Mouse (Mus musculus) Muller cell, postnatal 12 days (primary cell): Measurements from ENCODE around the gene Thap8.

Experiments used
- DNase-seq: peaks from one replicate; pipeline ENCODE4 v3.0.0-alpha.2; 2015; ENCODE audit errors: inconsistent ontology term

Thap8 gene

GRCm38 (mm10) chr7:30315559-30316529 lies 36.0 kb downstream of the Thap8 start:
- no peak for DNase-seq

GRCm38 (mm10) chr7:30318142-30318541 lies 38.2 kb downstream of the Thap8 start:
- DNase-seq = no peak

GRCm38 (mm10) chr7:30320946-30321345 lies 41.1 kb downstream of the Thap8 start:
- no peak for DNase-seq

DNA sequence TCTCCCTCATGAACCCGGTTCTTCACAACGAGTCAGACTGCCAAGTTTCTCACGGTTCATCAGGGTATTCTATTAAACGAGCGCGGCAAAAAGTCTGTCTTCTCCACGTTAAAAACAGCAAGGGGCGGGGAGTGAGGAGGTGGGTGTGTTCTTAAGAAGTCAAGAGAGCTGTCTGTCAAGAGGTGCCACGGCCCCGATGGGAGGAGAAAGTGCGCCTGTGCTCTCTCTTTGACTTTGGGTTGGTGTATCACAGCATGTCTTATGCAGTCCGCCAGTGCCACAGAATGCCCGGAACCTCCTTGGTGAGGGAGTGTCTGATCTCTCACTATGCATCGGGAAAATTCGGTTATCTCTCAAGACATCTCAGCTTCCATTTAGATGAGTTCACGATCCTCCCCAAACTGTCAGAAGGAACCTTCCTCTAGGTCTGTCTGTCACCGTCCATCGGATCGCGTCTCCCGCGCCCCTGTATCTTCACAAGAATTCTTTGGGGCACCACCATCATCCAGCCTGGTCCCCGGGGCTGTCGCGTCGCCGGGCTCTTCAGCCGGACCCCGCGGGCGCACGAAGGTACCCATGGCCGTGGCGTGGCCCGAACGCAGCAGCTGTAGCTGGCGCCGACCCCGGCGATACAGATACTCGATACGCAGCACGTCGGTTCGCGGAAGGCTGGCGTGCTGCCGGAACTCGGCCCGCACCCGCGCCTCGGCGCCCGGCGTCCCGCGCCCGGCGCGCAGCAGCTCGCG lies 41.8 kb downstream of the Thap8 start, which contains the start of gene E130208F15Rik:
E130208F15Rik (plus strand) TSS at position 202 of the 746 bp plus-strand sequence.
- peak; percentile 83 for DNase-seq

- DNase-seq = peak; percentile 95
Measured at GRCm38 (mm10) chr7:30322285-30322667, 42.4 kb downstream of the Thap8 start.

DNA sequence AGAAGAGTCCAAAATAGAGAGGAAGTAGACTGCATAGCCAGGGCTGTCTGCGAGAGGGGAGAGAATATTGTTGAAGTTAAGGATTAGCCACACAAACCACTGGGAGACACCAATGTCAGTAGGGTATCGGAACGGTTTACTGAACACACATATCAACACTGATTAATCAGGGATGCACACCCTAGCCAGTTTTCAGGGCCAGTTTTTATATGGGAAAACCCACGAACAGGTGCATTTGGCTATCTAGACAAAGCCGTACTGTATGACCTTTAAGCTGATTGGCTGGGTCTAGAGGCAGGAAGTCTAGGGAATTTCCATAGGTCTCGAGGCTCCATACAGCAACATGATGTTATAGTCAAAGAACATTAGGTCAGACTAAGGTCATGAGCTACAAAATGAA lies 43.0 kb downstream of the Thap8 start:
- DNase-seq = no peak

DNA sequence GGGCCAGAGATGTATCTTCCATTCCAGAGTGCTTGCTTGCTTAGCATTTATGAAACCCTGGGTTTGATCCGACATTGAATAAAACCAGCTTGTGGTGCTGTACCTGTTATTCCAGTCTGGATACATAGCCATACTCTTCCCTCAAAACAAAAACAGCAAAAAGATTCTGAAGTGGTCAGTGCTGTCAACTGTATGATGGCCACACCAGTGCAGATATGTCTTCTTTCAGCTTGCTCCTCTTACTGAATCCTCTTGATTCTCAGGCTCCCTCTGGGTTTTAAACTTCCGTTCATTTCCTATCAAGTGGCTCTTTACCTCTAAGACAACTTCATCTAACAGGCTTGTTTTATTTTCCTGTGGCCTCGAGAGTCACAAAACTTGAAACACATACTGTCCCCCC lies 43.9 kb downstream of the Thap8 start, which contains the start of gene Sdhaf1:
Sdhaf1 (minus strand) TSS at position 101 of the 400 bp plus-strand sequence.
- DNase-seq = no peak

DNA sequence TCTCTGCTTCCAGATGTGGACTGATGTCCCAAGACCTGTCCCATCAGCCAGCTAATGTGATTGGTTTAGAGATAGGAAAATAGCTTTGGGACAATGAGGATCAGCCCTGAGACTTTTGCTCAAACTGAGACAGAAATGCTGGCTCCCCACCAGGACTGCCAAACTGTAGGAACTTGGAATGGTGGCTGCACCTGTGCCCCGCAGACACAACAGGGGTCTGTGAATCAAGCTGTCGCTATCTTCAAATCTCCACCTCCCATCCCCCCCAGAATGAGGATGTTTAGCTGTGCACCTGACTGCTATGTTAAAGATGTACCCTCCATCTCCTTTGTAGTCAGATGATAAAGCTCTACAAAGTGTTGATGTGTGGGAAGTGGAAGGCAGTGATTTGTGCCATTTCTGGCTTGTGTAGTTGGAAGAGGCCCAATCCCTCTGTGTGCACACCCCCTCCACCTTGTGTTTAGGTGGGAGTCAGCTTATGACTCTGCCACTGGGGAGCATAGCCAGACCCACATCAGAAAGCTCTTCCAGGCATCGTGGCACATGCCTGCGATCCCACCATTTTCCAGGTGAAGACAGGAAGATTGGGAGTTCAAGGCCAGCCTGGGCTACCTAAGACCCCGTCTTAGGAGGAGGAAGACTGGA lies 44.5 kb downstream of the Thap8 start:
- no peak for DNase-seq

DNA sequence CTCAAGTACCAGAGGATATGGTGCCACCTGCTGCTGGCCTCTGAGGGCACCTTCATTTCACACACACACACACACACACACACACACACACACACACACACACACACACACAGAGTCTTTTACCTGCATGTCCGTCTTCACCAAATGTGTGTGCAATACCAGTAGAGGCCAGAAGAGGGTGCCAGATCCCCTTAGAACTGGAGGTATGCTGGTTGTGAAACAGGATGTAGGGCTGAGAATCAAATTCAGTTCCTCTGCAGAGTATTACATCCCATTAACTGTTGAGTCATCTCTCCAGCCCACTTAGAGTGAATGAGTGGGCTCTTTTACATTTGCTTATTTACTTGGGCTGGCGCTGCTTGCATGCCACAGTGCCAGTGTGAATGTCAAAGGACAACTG lies 45.5 kb downstream of the Thap8 start:
- DNase-seq = no peak

GRCm38 (mm10) chr7:30326427-30326826 lies 46.5 kb downstream of the Thap8 start:
- DNase-seq = no peak

DNA sequence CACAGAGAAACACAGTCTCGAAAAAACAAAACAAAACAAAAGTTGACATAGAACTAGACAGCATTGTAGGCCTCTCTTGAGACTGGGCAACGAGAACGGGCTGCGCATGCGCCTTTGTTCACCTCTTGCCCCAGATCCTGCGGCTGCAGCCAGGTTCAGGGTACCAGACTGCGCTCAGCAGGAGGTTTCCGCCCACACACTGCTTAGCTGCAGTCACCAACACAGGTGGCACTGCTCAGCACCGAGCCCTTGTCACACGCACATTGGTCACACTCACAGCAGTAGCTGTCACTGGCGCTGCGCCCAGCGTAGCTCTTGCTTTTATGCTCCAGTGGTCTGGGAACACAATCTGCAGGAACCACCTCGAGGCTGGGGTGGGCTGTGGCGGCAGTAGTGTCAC lies 47.2 kb downstream of the Thap8 start:
- DNase-seq = peak; percentile 53

DNA sequence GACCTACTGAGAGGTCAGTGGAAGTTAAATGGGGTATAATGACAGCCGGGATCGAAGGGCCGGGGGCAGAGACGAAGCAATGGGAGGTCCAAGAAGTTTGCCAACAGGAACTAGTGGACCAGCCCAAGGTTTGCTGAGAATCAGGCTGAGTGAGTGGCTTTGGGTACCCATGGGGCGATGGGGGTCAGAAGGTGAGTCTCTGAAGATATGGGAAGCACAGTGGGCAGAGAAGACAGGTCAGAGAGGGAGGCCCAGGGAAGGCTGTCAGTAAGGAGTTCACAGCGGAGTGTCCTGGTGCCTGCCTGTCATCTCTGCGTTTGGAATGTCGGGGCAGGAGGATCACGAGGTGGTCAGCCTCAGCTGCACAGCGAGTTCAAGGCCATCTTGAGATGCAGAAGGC lies 48.5 kb downstream of the Thap8 start:
- no peak for DNase-seq

GRCm38 (mm10) chr7:30331887-30332286 lies 52.0 kb downstream of the Thap8 start:
- peak; percentile 74 for DNase-seq

DNA sequence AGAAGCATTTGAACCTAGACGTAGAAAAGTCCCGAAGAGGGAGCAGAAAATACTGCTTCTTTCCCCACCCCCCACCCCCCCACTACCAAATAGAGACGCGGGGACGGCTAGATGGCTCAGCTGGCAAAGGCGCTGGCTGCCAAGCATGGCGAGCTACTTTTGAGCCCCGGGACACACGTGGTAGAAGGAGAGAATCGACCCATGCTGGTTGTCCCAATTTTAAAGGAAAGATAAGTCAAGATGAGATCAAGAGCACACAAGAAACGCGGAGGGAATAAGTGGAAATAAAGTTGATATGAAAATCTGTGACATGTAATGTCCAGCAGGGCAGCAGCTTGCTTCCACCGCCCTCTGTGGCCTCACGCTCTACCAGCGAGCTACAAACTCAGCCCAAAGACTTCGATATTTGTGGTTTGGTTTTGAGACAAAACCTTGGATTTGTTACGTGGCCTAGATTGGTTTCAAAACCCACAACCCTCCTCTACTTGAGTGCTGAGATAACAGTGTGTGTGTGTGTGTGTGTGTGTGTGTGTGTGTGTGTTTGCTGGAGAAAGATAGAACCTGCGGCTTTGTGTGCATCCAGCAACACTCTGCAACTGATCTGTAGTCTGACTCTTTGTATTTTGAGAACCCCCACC lies 52.8 kb downstream of the Thap8 start:
- DNase-seq = no peak

- DNase-seq = peak; percentile 62
Measured at GRCm38 (mm10) chr7:30333436-30333835, 53.5 kb downstream of the Thap8 start.

- DNase-seq = no peak
Measured at GRCm38 (mm10) chr7:30334563-30334962, 54.7 kb downstream of the Thap8 start.

- DNase-seq = no peak
Measured at GRCm38 (mm10) chr7:30335688-30336087, 55.8 kb downstream of the Thap8 start.

GRCm38 (mm10) chr7:30336384-30336783 lies 56.5 kb downstream of the Thap8 start:
- peak; percentile 83 for DNase-seq

GRCm38 (mm10) chr7:30339432-30340109 lies 59.7 kb downstream of the Thap8 start:
- no peak for DNase-seq
